Mouse (Mus musculus): ENCODE measurements around the gene Rps6ka2.
"Not testable (repeated sequence)": the region's sequence is repeated elsewhere in the genome, so short reads cannot be mapped to it uniquely, and the experiment has no call there.

- TF ChIP-seq CTCF (IDR thresholded peaks at IDR 0.05; ENCODE audit: extremely low read depth, insufficient read depth, insufficient read length, insufficient replicate concordance); POLR2A (IDR thresholded peaks at IDR 0.05; ENCODE audit: low read depth, low read length): not testable (repeated sequence)
These were observed 47.4 kb upstream of the Rps6ka2 start for GRCm38 (mm10) chr17:7122554-7122953.

Measured in spleen, adult 2 months (tissue).